Mouse (Mus musculus): ENCODE data around the gene Slc6a2.

DNA sequence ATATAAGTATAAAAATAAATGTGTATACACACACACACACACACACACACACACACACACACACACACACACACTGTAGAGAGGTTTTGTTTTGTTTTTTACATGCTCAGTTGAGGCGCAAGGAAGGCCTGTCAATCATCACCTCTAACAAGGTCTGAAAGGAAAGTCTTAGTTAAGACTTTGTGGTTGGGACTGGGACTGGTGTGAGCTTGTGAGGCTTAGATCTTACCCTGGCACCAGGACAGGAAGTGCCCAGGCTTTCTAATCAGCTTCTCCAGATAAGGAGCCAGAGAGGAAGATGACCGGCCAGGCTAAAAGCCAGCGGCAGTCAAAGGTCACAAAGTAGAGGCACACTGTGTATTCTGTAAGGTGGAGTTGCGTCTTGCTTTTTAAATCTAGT lies 54.4 kb downstream of the Slc6a2 start:
- no peak for TF ChIP-seq POLR2A (IDR thresholded peaks at IDR 0.05; ENCODE audit: low read depth, low read length)
- no peak for TF ChIP-seq CTCF (IDR thresholded peaks at IDR 0.05; ENCODE audit: extremely low read depth, insufficient read length, insufficient replicate concordance, low read depth, low read length)

Measured in small intestine, adult 2 months (tissue).